Mouse (Mus musculus) brain, embryonic 14.5 days (tissue): ENCODE measurements at regions not wholly inside any gene's neighbourhood (a gene's known extent, or its start where the extent isn't known, plus 50 kb on each side); places are given as distances from the start of the nearest gene placed in this dataset.

Experiments
- DNase-seq: peaks from one replicate; pipeline ENCODE4 v3.0.0-alpha.2; 2011; ENCODE audit warnings: low read depth
- CTCF ChIP-seq: fragments of 200-500 bp; IDR thresholded peaks from 2 replicates; pipeline ENCODE4 v1.5.1; 2012; ENCODE audit warnings: inconsistent platforms, mild to moderate bottlenecking, moderate library complexity, borderline replicate concordance; ENCODE audit not compliant: insufficient read depth, insufficient read length; ENCODE audit errors: extremely low read depth
- POLR2A ChIP-seq: fragments of 200-500 bp; IDR thresholded peaks from 2 replicates; pipeline ENCODE4 v1.6.1; 2012; ENCODE audit warnings: mild to moderate bottlenecking, inconsistent platforms, borderline replicate concordance; ENCODE audit not compliant: poor library complexity, insufficient read depth, insufficient read length, severe bottlenecking; ENCODE audit errors: extremely low read depth

DNA sequence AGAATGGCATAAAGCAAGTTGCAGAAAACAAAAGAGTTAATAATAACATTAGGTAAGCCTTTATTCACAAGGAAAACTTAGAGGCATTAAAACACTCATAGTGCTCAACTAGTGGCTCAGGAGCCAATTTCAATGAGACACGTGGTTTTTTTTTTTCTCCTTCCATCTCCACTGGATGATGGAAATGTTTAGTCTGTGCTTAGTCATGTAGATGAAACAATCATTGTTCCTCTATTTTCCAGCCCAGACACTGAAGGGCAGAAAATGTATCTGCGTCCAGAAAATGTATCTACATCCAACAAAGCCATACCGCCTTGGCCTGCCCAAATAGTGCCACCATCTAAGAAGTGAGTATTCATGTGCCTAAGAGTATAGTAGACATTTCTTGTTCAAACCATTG is 184.0 kb downstream of the Btg1 start:
- DNase-seq, result no peak
- no peak for TF ChIP-seq POLR2A

DNA sequence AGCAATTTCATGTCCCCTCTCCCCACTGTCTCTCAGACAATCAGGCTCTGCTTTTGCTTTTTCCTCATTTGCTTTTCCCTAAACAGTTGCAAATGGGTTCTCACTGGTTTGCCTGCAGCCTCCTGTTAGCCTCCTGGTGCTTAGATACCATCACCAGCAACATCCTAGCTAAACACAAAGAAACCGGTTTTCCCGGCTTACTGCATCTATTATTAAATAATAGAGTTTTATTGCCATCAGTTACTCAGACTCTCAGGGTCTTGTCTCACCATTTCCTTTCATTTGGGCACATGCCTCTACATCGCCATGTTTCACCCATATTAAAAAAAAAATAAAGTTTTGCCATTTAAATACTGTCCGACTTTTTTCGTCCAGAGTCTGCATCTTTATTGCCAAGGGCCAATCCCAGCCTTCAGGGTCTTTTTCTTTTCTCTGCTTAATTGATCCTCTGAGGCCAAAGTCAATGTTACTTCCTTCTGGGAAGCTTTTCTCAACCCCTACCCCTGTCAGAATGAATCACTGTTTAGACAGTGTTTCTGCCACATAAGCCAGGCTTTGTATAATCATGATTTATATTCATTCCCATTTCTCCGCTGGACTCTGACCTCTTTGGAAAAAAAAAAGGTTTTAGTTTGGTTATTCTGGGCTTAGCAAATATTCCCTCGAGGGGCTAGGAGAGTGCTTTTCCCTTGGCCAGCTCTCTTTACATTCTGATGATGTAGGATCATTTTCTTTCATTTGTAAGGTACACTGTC is 187.4 kb downstream of the Btg1 start:
- no peak for DNase-seq
- no peak for TF ChIP-seq CTCF
- no peak for TF ChIP-seq POLR2A

DNA sequence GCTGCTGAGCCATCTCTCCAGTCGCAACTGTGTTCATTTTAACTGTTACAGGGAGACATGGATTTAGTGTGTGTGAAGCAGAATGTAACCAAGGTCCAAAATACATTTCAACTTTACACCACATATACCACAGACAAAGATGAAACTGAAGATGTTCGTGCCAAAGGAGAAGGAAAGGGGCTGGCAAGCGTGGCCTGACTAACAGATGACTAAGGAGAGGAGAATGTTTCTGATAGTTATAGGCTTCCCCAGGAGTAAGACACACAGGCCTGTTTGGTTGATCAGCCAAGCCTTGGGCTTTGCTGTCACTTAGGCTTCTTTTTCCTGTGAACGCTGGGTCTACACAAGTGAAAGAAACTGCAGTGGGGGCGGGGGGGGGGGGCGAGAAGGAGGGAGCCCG is 189.8 kb downstream of the Btg1 start:
- DNase-seq, result no peak
- TF ChIP-seq CTCF, result no peak
- no peak for TF ChIP-seq POLR2A

DNA sequence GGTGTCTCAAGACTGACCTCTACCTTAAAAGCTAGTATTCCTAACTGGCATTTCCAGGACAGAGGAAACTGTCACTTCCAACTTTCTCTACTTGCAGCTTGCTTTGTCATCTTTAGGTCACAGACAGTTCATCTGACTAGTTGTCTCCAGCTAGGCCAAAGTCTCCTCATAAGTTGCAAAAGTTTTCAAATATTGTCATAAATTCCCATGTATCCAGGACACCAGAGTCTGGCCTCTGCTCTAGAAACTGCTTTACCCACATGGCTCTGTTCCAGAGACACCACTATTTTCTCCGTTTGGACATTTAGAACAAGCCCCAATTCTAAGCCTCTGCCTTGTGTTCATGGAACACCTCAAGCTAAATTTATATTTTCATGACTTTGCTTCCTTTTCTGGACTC is 205.0 kb downstream of the Btg1 start:
- no peak for DNase-seq
- TF ChIP-seq POLR2A, result no peak
- no peak for TF ChIP-seq CTCF

DNA sequence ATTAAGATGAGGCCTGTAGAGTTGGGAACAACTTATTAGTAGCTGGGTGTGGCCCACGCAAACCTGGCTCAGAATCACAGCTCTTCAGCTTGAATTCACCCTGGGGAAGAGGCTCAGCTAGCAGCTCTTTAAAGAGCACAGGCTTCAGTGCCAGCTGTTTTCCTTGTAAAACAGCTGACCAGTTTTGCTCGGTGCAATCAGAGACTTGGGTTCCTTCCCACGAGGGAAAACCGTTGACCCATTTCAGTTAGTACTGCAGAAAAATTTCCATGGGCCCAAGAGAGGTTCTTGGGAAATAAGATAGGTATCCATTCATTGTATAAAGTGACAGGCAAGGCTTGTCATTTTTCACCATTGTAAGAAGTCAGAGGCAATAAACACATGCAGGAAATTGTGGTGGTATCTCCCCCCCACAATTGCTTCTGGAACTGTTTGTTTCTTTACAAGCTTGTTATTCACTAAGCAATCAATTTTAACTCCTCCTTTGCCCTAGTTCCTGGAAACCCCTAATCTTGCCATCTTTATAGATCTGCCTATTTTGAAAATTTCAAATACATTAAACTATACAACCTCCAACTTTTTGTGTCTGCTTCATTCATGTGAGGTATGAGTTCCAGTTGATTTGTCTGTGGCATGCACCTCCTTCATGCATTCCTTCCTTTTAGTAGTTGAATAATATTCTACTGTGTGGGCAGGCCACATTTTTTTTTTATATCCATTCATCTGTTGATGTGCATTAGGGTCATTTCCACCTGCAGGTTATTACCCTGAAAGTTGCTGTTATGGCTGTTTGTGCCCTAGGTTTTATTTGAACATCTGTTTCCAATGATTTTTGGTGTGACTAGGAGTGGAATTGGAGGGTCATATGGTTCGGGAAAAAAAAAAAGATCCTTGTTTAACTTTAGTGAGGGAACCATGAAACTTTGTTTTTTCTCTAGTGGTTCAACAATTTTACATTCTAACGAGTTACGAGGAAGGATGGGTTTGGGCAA is 205.8 kb downstream of the Btg1 start:
- no peak for TF ChIP-seq POLR2A
- no peak for TF ChIP-seq CTCF

DNA sequence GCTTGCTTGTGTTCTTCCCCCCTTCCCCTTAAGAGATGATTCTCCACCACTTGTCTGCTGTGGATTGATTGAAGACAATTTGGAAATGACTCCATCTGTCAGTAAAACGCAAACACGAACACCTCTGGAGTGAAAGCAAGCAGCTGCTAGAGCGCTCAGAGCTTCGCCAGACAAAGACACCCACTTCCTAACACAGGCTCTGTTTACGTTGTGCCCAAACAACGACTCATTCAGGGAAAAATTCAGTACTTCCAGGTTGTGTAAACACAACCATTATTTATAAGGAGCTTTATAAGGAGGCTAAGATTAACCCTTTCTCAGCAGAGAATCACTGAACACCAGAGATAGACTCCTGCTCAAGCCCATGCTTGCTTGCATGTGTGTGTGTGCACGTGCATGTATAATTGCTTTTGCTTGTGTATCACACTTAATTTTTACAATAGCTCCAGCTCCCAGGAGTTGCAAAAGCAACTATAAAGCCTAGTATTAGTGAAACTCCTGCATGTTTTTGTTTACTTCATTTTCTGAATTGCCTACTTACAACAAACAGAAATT is 209.5 kb downstream of the Btg1 start:
- peak; percentile 67 for DNase-seq
- TF ChIP-seq POLR2A, result no peak
- no peak for TF ChIP-seq CTCF

More for the DNA sequence above, 205.8 kb downstream of the Btg1 start:
- no peak for DNase-seq

DNA sequence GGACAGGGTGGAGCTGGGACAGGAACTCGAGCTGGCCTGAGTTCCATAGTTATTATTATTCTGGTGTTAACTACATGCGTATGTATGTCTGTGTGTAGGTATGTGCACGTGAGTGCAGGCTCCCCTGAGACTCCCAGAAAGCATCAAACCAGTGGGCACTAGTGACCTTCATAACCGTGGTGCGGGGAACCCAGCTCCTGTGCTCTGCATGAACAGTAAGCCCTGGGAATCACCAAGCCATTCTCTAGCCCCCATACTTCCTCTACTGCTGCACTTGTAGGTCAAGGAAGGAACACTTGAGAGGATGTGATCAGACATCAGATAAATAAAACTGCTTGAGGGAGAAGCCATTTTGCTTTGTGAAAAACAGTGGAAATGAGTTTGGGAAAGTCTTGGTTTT is 211.2 kb downstream of the Btg1 start:
- no peak for DNase-seq
- TF ChIP-seq POLR2A (no peak), CTCF (no peak)

DNA sequence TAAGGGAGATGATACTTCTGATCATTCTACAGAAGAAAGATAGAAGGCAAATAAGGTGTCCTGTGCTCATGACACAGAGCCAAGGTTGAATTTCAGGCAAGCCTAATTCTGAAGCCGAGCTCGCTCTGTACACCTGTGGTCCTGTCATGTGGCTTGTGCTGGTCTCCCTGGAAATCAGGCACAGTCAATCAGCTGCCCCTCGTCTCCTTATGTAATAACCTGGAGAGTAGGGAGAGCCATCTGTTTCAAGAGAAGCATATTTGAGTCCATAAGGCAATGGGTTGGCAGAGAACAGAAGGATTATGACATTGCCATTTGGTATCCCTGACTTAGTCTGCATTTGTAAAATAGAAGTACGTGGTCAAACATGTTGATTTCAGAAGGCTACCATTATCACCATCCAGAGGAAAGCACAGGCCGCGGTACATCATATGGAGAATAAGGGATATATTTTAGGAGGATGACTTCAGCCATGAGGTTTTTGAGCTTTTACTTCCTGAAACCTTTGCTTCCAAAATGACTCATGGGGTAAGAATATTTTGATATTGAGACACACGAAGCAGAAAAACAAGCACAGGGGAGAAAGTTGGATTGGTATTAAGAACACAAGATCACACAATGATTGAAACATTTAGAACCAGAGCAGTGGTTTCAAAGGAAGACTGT is 211.9 kb downstream of the Btg1 start:
- DNase-seq, result peak; percentile 58
- TF ChIP-seq POLR2A (no peak), CTCF (no peak)

DNA sequence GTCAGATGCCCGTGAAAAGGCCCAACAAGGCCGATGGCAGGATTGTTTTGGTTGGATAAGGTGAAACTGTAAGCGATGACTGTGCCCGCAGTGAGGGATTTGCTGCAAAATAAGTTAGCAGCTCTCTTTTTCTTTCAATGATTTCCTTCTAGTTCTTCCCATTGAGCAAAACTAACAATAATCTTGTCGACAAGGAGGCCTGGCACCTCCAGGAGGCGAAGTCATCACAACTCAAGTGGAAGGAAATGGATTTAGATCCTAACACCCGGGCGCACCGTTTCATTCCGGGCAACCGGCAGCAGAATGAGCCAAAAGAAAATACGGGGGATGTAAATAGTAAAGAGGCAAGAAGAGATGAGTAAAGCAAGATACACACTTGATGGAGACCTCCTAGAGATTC is 214.3 kb downstream of the Btg1 start:
- DNase-seq, result peak; percentile 15
- TF ChIP-seq CTCF, result no peak
- no peak for TF ChIP-seq POLR2A

DNA sequence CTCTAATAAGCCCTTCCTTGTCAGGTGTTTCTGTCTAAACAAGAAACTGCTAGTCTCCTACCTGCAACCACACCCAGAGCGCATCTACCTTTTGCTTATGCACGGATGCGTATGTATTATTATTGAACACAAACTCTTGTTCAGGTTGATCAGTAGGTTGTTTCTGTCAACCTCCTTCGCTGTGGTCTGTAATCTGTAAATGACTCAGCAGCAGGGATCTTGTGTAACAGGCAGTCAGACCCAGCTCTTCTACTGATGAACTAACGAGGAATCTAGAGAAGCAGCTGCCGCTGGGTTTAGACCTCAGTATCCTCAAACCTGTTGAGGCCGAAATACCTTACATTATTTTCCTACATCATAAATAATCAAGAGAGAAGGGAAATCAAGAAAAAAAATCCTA is 220.4 kb downstream of the Btg1 start:
- peak; percentile 26 for DNase-seq
- TF ChIP-seq CTCF (no peak), POLR2A (no peak)

DNA sequence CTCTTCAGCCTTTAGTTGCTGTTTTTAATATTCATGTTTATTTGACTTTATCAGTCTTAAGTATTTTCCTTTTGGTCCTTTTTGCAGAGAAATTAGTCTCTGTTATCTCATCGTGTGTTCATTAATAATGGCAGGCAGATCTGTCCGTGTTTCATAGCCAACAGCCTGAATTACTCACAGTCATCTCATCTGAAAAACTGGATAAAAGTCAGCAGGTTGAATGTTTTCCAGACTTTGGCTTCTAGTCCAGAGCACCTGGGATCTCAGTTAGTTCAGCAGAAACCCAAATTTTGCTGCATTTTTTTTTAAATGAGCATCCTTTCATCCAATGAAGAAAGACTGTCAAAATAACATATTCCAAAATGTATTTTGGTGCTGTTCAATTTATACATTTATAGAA is 224.3 kb downstream of the Btg1 start:
- DNase-seq, result no peak
- TF ChIP-seq CTCF (no peak), POLR2A (no peak)
